Mouse (Mus musculus) E14TG2a.4 (cell line): Measurements from ENCODE around the gene Atxn1.

Experiments
- CTCF ChIP-seq: conservative IDR thresholded peaks from 2 replicates; pipeline ENCODE4 v1.5.1; 2014; ENCODE audit warnings: low read length
- NANOG ChIP-seq: IDR thresholded peaks from 2 replicates; pipeline ENCODE4 v1.6.1; 2014; ENCODE audit warnings: borderline replicate concordance, low read length, mixed read lengths

DNA sequence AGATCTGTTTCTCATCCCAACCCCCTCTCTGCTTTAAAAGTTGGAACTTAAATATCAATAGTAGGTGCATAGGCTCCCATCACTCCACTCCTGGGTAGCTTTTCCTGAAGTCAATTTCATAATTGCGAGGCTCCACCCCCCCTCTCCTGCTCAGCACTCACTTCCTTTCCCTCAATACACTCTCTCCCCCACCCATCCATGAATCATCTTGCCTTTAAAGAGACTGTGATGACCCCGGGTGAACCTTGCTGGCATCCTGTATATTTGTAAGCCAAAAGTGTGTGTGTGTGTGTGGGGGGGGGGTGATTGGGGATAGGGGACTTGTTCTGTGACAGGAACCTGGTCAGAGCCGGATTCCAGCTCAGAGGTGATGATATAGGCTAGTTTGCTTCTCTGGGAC is 9.8 kb upstream of the Atxn1 start:
- TF ChIP-seq CTCF (no peak), NANOG (no peak)
